8 mouse cellular contexts compared by ENCODE assay signal in genomic region chr4:57845031-57845431, GRCm38 (mm10).
A peak's percentile ranks its signal among the peaks of the same experiment; 100 is the strongest.
DNase-seq lines count a peak whose midpoint lies in the region; ATAC-seq and TF ChIP-seq lines count a peak whose summit lies in the region.

No protein-coding gene starts in this region.

- peaks cover 7% of the 10 kb centered on the region for H3K36me3 ChIP-seq in embryonic facial prominence, embryonic 10.5 days (replicated peaks)

- H3K27ac ChIP-seq in layer of hippocampus, adult 2 months, result peak overlapping the region; percentile 72
- H3K27ac ChIP-seq in embryonic facial prominence, embryonic 10.5 days (replicated peaks), result peak overlapping the region; percentile 88

- H3K4me1 ChIP-seq in embryonic facial prominence, embryonic 10.5 days, result peaks cover 67% of the 10 kb centered on the region
- H3K4me1 ChIP-seq in lung, adult 2 months (ENCODE audit: control insufficient read depth, insufficient read depth, low read length), result peaks cover 29% of the 10 kb centered on the region

- no peak for ATAC-seq in megakaryocyte progenitor cell, adult 5-6 weeks (replicated peaks; ENCODE audit: poor library complexity)

- H3K9me3 ChIP-seq in embryonic facial prominence, embryonic 10.5 days, result no peaks in the 10 kb centered on the region

- TF ChIP-seq CTCF in layer of hippocampus, adult 2 months (conservative IDR thresholded peaks at IDR 0.05), result no peak
- TF ChIP-seq CTCF in lung, adult 2 months (IDR thresholded peaks at IDR 0.05; ENCODE audit: insufficient read depth, low read length), result no peak

- peak; percentile 91 for TF ChIP-seq POLR2A in lung, adult 2 months (IDR thresholded peaks at IDR 0.05; ENCODE audit: borderline replicate concordance, extremely low read depth, low read depth, low read length)

- no peaks in the 10 kb centered on the region for H3K27me3 ChIP-seq in embryonic facial prominence, embryonic 10.5 days (replicated peaks; ENCODE audit: low read depth, poor library complexity, severe bottlenecking)

- DNase-seq in layer of hippocampus, adult 2 months (ENCODE audit: low spot score in 2 of 2), result no peak
- no peak for DNase-seq in layer of hippocampus, adult 9-10 months (ENCODE audit: low spot score)
- DNase-seq in embryonic facial prominence, embryonic 10.5 days (ENCODE audit: low spot score), result peak; percentile 84
- DNase-seq in heart, adult 18-20 months, result peak; percentile 92 to 96
- DNase-seq in kidney, adult 18-20 months, result peak; percentile 86
- peak; percentile 84 for DNase-seq in lung, adult 2 months
- peak; percentile 84 for DNase-seq in ovary, postnatal 36 days (ENCODE audit: low spot score)

- peak overlapping the region; percentile 46 for H3K4me3 ChIP-seq in layer of hippocampus, adult 2 months
- peak overlapping the region; percentile 56 for H3K4me3 ChIP-seq in embryonic facial prominence, embryonic 10.5 days
- H3K4me3 ChIP-seq in lung, adult 2 months (replicated peaks; ENCODE audit: extremely low read depth, low read depth, low read length), result peak overlapping the region; percentile 63

- WGBS in embryonic facial prominence, embryonic 10.5 days, result 2% methylated on average over 10 of the region's 10 CpGs
- 11% methylated on average over 10 of the region's 10 CpGs for WGBS in lung, adult 2 months

Comparison
In these comparisons a context has a peak if more than half of its experiments do, and no peak if none do; other contexts are left out.
1. DNase-seq: peak in embryonic facial prominence, embryonic 10.5 days (single experiment), heart, adult 18-20 months (2 of 2), kidney, adult 18-20 months (single experiment), lung, adult 2 months (single experiment) and ovary, postnatal 36 days (single experiment); none in layer of hippocampus, adult 2 months (0 of 2) and layer of hippocampus, adult 9-10 months (single experiment).
2. Peak in every context shown above with its lines, with median percentiles within 50 percentile points of each other: H3K4me3 ChIP-seq.